Mouse (Mus musculus) stomach, embryonic 15.5 days (tissue): ENCODE results near the gene Ptprk. TPM values are rescaled to one million over a fixed set of nuclear protein-coding genes. Genes with fewer than 3 reads are reported as not detected.
A peak's percentile ranks its signal among the peaks of the same experiment; 100 is the strongest.

Source experiments
- ATAC-seq: fragments of 200-750 bp; cut with Nextera tagmentation; 2 replicates; pipeline ENCODE4 v1.8.0; 2017; ENCODE audit warnings: low read depth, moderate number of reproducible peaks, moderate TSS enrichment; ENCODE audit not compliant: insufficient read depth, low FRiP score
- H3K27ac ChIP-seq: fragments of 300-500 bp; sonication (generic); 2 replicates; pipeline ENCODE4 v1.5.1; 2015; ENCODE audit warnings: mild to moderate bottlenecking, inconsistent platforms
- H3K27me3 ChIP-seq: fragments of 300-500 bp; sonication (generic); replicated peaks from 2 replicates; pipeline ENCODE4 v1.6.1; 2015; ENCODE audit warnings: inconsistent platforms
- H3K36me3 ChIP-seq: fragments of 300-500 bp; sonication (generic); 2 replicates; pipeline ENCODE4 v1.6.1; 2015; ENCODE audit warnings: inconsistent platforms
- H3K4me1 ChIP-seq: fragments of 300-500 bp; sonication (generic); 2 replicates; pipeline ENCODE4 v1.6.1; 2015; ENCODE audit warnings: inconsistent platforms
- H3K4me2 ChIP-seq: fragments of 300-500 bp; sonication (generic); 2 replicates; pipeline ENCODE4 v1.6.1; 2015; ENCODE audit warnings: mild to moderate bottlenecking, inconsistent platforms
- H3K4me3 ChIP-seq: fragments of 300-500 bp; sonication (generic); replicated peaks from 2 replicates; pipeline ENCODE4 v1.5.1; 2015; ENCODE audit warnings: inconsistent platforms
- H3K9ac ChIP-seq: fragments of 300-500 bp; sonication (generic); 2 replicates; pipeline ENCODE4 v1.6.1; 2015; ENCODE audit warnings: inconsistent platforms
- H3K9me3 ChIP-seq: fragments of 300-500 bp; sonication (generic); 2 replicates; pipeline ENCODE4 v1.6.1; 2016; ENCODE audit warnings: inconsistent platforms
- WGBS: fragments of 180-500 bp; shearing (Covaris S2); methylation state at CpG from one replicate; pipeline ENCODE4 v1.1.7; 2015; 5-methylcytosine and 5-hydroxymethylcytosine counted together
- polyA plus RNA-seq: library from polyadenylated mRNA; unstranded; fragments of >200 nt; fragmentation: Nextera tagmentation; extraction: Ambion mirVana; gene quantifications from 2 replicates; pipeline ENCODE4 v1.2.1, GENCODE M21; 2015

Gene Ptprk
- polyA plus RNA-seq, 1 experiment from 2014 or later, result 46.7 TPM

DNA sequence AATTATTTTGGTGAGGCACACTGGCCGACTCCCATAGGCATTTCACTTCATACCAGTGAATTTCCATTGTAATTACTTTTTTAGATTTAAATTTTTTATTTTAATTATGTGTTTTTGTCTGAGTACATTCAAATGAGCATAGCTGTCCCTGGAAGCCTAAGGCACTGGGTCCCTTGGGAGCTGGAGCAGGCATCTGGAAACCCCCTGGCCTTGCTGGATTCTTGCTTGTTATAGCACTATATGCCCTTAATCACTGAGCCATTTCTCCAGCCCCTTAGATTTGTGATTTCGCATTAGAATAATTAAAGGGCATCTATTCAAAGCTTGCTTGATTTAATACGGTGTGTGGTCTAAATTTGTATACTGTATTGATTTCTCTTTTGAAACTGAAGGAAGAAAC, 126.0 kb downstream of the Ptprk start:
- 92% methylated on average over 3 of the region's 3 CpGs for WGBS
- no peak overlapping the region for H3K27ac ChIP-seq

DNA sequence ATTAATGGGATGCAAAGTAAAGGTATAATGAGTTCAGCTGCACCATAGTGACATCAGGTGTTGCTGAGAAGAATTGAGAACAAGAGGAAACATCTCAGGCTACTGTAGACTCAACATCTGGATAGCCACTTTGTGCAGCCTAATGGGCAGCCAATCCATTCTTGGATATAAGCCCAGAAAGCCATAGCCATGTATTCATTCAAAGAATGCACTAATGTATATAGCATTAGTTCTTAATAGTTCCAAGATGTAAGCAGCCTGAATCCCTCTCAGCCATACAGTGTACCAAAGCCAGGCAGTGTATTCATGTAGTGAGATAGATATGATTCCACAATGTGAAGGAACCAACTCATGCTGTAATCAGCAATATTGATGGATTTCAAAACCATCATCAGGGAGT, 134.8 kb downstream of the Ptprk start:
- H3K9me3 ChIP-seq, result no peaks in the 10 kb centered on the region
- no peak overlapping the region for H3K4me2 ChIP-seq
- peak; percentile 35; the same call in 1 of the 2 replicates for ATAC-seq
- no peaks in the 10 kb centered on the region for H3K36me3 ChIP-seq
- H3K27ac ChIP-seq, result no peak overlapping the region
- H3K4me1 ChIP-seq, result 0 out of 2 replicates have a peak, but pooled peaks cover 4% of the 10 kb centered on the region
- H3K27me3 ChIP-seq, result no peaks in the 10 kb centered on the region
- no peak overlapping the region for H3K9ac ChIP-seq
- H3K4me3 ChIP-seq, result no peak overlapping the region

More for the DNA sequence above, 126.0 kb downstream of the Ptprk start:
- Histone ChIP-seq H3K9ac (no peak overlapping the region), H3K9me3 (no peaks in the 10 kb centered on the region), H3K4me3 (no peak overlapping the region), H3K4me1 (no peaks in the 10 kb centered on the region), H3K4me2 (no peak overlapping the region), H3K27me3 (no peaks in the 10 kb centered on the region), H3K36me3 (no peaks in the 10 kb centered on the region)
- no peak for ATAC-seq

DNA sequence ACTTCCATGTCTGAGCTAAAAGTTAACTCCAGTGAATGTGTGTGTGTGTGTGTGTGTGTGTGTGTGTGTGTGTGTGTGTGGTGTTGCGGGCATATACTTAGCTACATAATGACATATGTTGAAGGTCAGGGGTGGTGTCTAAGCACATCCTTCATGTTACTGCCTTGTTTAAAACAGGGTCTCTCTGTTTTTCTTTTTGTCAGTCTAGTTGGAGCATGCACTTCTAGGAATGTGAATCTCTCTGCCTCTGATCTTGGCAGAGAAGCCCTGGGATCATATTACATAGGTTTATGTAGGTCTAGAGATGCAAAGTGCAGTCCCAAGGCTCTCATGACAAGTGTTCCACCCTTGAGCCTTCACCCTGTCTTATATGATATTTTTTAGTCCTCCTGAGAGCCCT, 137.5 kb downstream of the Ptprk start:
- no peaks in the 10 kb centered on the region for H3K36me3 ChIP-seq
- no peak overlapping the region for H3K4me2 ChIP-seq
- ATAC-seq, result no peak
- H3K4me1 ChIP-seq, result peaks cover 4% of the 10 kb centered on the region; the same call in 1 of the 2 replicates
- H3K27ac ChIP-seq, result no peak overlapping the region
- H3K27me3 ChIP-seq, result no peaks in the 10 kb centered on the region
- no peak overlapping the region for H3K4me3 ChIP-seq
- WGBS, result 50% methylated on average over 1 of the region's 1 CpGs
- no peaks in the 10 kb centered on the region for H3K9me3 ChIP-seq
- no peak overlapping the region for H3K9ac ChIP-seq

DNA sequence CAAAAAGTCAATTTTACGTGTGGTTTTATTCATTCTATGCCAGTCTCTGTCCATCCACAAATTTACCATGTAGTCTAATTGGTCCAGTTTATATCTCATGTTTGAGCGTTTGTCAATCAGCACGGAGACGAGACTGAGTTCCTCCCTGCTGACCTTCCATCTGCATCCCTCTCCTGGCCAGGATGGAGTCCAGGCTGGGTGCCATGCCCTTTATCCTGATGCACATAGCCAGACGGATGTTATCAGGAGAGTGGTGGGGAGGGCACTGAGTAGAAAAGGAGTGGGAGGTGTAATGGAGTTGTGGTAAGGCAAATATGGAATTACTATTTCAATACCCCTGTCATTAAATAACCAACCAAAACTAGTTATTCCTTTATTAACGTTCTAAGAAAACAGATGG, 140.5 kb downstream of the Ptprk start:
- Histone ChIP-seq H3K27me3 (no peaks in the 10 kb centered on the region), H3K4me3 (no peak overlapping the region), H3K27ac (no peak overlapping the region), H3K4me1 (peaks cover 4% of the 10 kb centered on the region; the same call in 1 of the 2 replicates), H3K4me2 (no peak overlapping the region), H3K9me3 (no peaks in the 10 kb centered on the region), H3K36me3 (no peaks in the 10 kb centered on the region), H3K9ac (no peak overlapping the region)
- ATAC-seq, result no peak
- 65% methylated on average over 6 of the region's 6 CpGs for WGBS

DNA sequence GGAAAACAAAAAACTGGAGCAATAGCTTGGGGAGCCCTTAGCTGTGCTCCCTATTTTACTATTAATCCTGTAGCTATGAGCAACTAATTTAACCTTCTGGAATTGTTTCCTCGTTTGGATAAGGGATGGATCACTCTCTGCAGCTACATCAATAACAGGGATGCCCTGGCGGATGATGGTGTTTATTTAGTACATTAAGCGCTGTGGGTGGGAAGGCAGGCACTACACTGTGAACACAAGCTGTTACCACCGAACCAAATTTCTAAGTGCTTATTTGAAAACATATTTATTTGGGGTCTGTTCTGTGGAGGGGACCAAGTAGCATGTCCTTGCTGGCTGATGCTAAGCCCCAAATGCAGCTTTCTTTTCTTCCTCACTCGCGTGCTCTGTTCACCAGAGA, 149.0 kb downstream of the Ptprk start:
- no peak overlapping the region for H3K4me3 ChIP-seq
- no peaks in the 10 kb centered on the region for H3K27me3 ChIP-seq
- 56% methylated on average over 6 of the region's 6 CpGs for WGBS
- no peak overlapping the region for H3K4me2 ChIP-seq
- no peaks in the 10 kb centered on the region for H3K9me3 ChIP-seq
- H3K27ac ChIP-seq, result no peak overlapping the region
- H3K4me1 ChIP-seq, result no peaks in the 10 kb centered on the region
- no peaks in the 10 kb centered on the region for H3K36me3 ChIP-seq
- ATAC-seq, result no peak
- no peak overlapping the region for H3K9ac ChIP-seq

- no peaks in the 10 kb centered on the region for H3K9me3 ChIP-seq
- H3K27ac ChIP-seq, result no peak overlapping the region
- no peaks in the 10 kb centered on the region for H3K27me3 ChIP-seq
- H3K9ac ChIP-seq, result no peak overlapping the region
- H3K36me3 ChIP-seq, result no peaks in the 10 kb centered on the region
- no peaks in the 10 kb centered on the region for H3K4me1 ChIP-seq
- ATAC-seq, result no peak
- no peak overlapping the region for H3K4me2 ChIP-seq
- WGBS, result 93% methylated on average over 1 of the region's 1 CpGs
- H3K4me3 ChIP-seq, result no peak overlapping the region
Measured at GRCm38 (mm10) chr10:28224376-28224775, 149.8 kb downstream of the Ptprk start.

DNA sequence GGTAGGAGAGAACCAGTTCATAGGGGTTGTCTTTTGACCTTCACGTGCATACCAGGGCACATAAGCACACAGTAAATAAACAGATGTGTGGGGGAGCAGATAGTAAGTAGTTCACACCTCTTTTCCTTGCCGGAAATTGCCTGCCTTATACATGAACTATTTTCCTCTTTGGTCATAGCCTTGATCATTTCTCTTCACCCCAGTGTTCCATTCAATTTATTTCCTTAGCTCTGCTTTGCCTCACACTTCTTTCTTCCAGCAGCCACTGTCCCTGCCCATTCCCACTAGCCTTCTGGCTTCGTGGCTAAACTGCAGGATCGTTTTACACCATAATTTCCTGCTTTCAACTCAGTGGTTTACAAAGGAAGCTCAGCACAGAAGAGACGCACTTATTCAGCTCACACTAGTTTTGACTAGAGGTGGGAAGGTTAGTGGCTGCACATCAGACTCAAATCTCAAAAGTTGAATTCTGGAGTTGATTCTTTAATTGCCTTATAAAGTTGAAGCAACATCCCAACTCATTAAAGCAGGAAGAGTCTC, 151.0 kb downstream of the Ptprk start:
- Histone ChIP-seq H3K4me3 (no peak overlapping the region), H3K4me2 (no peak overlapping the region), H3K27ac (no peak overlapping the region), H3K9me3 (no peaks in the 10 kb centered on the region), H3K9ac (no peak overlapping the region), H3K27me3 (no peaks in the 10 kb centered on the region), H3K4me1 (no peaks in the 10 kb centered on the region), H3K36me3 (no peaks in the 10 kb centered on the region)
- WGBS, result 23% methylated on average over 5 of the region's 5 CpGs
- no peak for ATAC-seq

- peak; percentile 77 for ATAC-seq
- H3K4me1 ChIP-seq, result no peaks in the 10 kb centered on the region
- H3K9ac ChIP-seq, result no peak overlapping the region
- no peaks in the 10 kb centered on the region for H3K36me3 ChIP-seq
- H3K27me3 ChIP-seq, result no peaks in the 10 kb centered on the region
- no peak overlapping the region for H3K4me3 ChIP-seq
- no peaks in the 10 kb centered on the region for H3K9me3 ChIP-seq
- 52% methylated on average over 4 of the region's 4 CpGs for WGBS
- no peak overlapping the region for H3K4me2 ChIP-seq
- H3K27ac ChIP-seq, result no peak overlapping the region
Measured at GRCm38 (mm10) chr10:28227732-28228131, 153.1 kb downstream of the Ptprk start.

DNA sequence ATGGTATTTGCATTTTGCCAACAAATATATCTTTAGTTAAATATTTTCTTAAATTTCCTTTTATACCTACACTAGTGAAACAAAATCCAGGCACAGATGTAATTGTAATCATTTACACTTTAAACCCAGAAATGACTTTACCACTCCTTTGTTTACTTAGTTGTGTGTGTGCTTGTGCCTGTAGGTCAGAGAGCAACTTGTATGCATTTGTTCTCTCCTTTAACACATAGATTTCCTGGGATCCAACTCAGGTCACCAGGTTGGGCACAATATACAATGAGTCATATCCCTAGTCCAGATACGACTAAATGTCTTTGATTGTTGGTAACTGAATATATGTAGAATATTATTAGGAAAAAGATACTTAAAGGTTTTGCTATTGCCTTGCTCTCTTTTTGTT, 153.6 kb downstream of the Ptprk start:
- Histone ChIP-seq H3K4me1 (no peaks in the 10 kb centered on the region), H3K27me3 (no peaks in the 10 kb centered on the region), H3K4me3 (no peak overlapping the region), H3K9ac (no peak overlapping the region), H3K27ac (peak overlapping the region; percentile 51; the same call in 1 of the 2 replicates), H3K36me3 (no peaks in the 10 kb centered on the region), H3K9me3 (no peaks in the 10 kb centered on the region), H3K4me2 (no peak overlapping the region)
- ATAC-seq, result peak; percentile 86
- WGBS, result 29% methylated on average over 1 of the region's 1 CpGs

DNA sequence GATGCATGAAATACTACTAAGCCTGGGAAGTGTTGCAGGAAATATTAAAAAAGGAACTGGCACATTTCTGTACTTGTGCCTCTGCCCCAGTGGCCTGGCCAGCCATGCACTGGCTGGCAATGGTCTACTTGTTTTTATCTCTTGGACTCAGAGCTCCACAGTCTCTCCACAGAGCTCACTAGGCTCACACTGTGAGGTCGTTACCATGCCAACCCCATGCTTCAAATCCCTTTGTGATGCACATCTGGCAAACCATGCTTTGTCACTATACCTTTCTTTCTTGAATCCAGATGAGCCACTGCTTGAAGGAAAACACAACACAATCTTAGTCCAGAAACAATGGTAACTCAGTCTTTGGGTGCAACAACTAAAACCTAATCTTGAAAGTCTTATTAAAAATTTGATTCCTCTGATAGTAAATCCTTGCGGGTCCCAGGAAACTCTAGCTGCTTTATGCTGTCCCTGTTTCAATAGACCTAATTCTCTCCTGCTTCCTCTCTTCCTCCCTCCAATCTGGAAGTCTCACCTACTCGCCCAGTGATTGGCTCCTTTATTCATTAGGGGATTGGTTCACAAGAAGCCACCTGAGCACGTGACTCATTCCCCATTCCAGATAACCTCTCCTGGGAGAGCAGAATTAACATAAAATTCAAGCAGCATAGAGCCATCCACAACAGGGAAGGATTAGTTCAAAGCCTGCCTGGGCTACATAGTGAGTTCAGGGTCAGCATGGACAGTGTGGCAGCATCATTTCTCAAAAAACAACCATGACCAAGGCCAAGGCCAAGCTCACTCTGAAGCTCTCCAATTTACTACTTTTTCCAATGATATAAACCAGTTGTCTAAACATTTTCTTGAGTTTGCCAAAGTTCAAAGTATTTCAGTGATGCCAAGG, 157.9 kb downstream of the Ptprk start:
- Histone ChIP-seq H3K9me3 (no peaks in the 10 kb centered on the region), H3K4me2 (no peak overlapping the region), H3K36me3 (no peaks in the 10 kb centered on the region), H3K27ac (no peak overlapping the region), H3K9ac (no peak overlapping the region), H3K4me3 (no peak overlapping the region), H3K27me3 (no peaks in the 10 kb centered on the region), H3K4me1 (no peaks in the 10 kb centered on the region)
- WGBS, result 66% methylated on average over 4 of the region's 4 CpGs
- ATAC-seq, result no peak

- Histone ChIP-seq H3K9ac (no peak overlapping the region), H3K4me3 (no peak overlapping the region), H3K9me3 (no peaks in the 10 kb centered on the region), H3K27ac (no peak overlapping the region), H3K36me3 (no peaks in the 10 kb centered on the region), H3K27me3 (no peaks in the 10 kb centered on the region), H3K4me1 (no peaks in the 10 kb centered on the region), H3K4me2 (no peak overlapping the region)
- ATAC-seq, result no peak
- WGBS, result 86% methylated on average over 4 of the region's 4 CpGs
Measured at GRCm38 (mm10) chr10:28249047-28249446, 174.4 kb downstream of the Ptprk start.

DNA sequence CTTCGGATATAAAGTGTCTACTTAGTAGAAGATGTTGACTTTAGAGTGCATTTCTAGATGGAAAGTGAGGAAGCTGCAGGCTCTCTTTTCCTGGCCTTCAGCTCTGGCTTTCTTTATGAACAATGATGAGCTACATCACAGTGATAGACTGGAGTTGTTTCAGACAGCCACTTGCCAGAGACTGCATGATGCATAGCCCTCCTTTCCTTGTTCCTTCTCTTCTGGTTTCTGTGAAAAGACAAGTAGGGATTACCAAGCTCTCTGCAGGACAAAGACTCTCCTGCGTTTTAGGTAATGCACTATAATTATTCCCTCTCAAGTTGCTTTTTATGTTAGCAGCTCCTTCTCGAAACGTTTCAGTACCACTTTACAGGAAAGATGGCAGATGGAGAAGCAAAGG, 176.8 kb downstream of the Ptprk start:
- Histone ChIP-seq H3K27ac (no peak overlapping the region), H3K4me1 (no peaks in the 10 kb centered on the region), H3K4me2 (no peak overlapping the region), H3K27me3 (no peaks in the 10 kb centered on the region), H3K4me3 (no peak overlapping the region), H3K9ac (no peak overlapping the region), H3K9me3 (no peaks in the 10 kb centered on the region), H3K36me3 (no peaks in the 10 kb centered on the region)
- no peak for ATAC-seq
- WGBS, result 61% methylated on average over 4 of the region's 4 CpGs
